Mouse (Mus musculus) ES-E14 (cell line): ENCODE data around the gene Itpk1. TPM values are rescaled to one million over a fixed set of nuclear protein-coding genes. Genes with fewer than 3 reads are reported as not detected.

Experiments
- DNase-seq: peaks from one replicate; pipeline ENCODE4 v3.0.0-alpha.2; 2013; ENCODE audit warnings: low read depth, low spot score
- H3K27ac ChIP-seq: 2 replicates; pipeline ENCODE4 v1.5.1; 2012; ENCODE audit warnings: low read depth, mild to moderate bottlenecking, low read length, moderate library complexity, mixed read lengths; ENCODE audit not compliant: poor library complexity, insufficient read depth, severe bottlenecking
- H3K36me3 ChIP-seq: 2 replicates; pipeline ENCODE4 v1.6.1; 2012; ENCODE audit warnings: mild to moderate bottlenecking, low read length, moderate library complexity, mixed read lengths; ENCODE audit not compliant: control insufficient read depth, poor library complexity, insufficient read depth, severe bottlenecking
- H3K4me1 ChIP-seq, 2 experiments: fragments of 150-350 bp in 1 of 2; sonication (generic) in 1 of 2; 2 replicates each; pipeline ENCODE4 v1.6.1; 2012; ENCODE audit warnings: low read length in 2 of 2, mild to moderate bottlenecking in 1 of 2, mixed read lengths in 1 of 2; ENCODE audit not compliant: control insufficient read depth in 2 of 2, insufficient read depth in 2 of 2, poor library complexity in 1 of 2
- H3K4me3 ChIP-seq, 2 experiments: fragments of 150-350 bp in 1 of 2; sonication (generic) in 1 of 2; 2 replicates each; pipeline ENCODE4 v1.5.1; 2012; ENCODE audit warnings: low read length in 2 of 2, low read depth in 1 of 2, mild to moderate bottlenecking in 1 of 2, mixed read lengths in 1 of 2; ENCODE audit not compliant: insufficient read depth in 1 of 2, poor library complexity in 1 of 2, severe bottlenecking in 1 of 2
- H3K9ac ChIP-seq: 2 replicates; pipeline ENCODE4 v1.6.1; 2012; ENCODE audit warnings: low read depth, mild to moderate bottlenecking, low read length, mixed read lengths; ENCODE audit not compliant: poor library complexity, insufficient read depth, severe bottlenecking
- H3K9me3 ChIP-seq: fragments of 150-350 bp; sonication (generic); 2 replicates; pipeline ENCODE4 v1.6.1; 2012; ENCODE audit warnings: low read depth, mild to moderate bottlenecking, low read length; ENCODE audit not compliant: control insufficient read depth, insufficient read depth
- CHD2 ChIP-seq: IDR thresholded peaks from 2 replicates; pipeline ENCODE4 v1.6.1; 2014; ENCODE audit warnings: mild to moderate bottlenecking, low read depth, low read length, inconsistent platforms
- HCFC1 ChIP-seq: IDR thresholded peaks from 2 replicates; pipeline ENCODE4 v1.6.1; 2012; ENCODE audit warnings: low read length, inconsistent platforms, borderline replicate concordance; ENCODE audit not compliant: insufficient read depth
- MAFK ChIP-seq: IDR thresholded peaks from 2 replicates; pipeline ENCODE4 v1.6.1; 2014; ENCODE audit warnings: mild to moderate bottlenecking, low read depth, low read length, inconsistent platforms; ENCODE audit not compliant: insufficient read depth
- ZC3H11A ChIP-seq: IDR thresholded peaks from 2 replicates; pipeline ENCODE4 v1.6.1; 2012; ENCODE audit warnings: low read depth, mild to moderate bottlenecking, inconsistent platforms, low read length, borderline replicate concordance
- ZNF384 ChIP-seq: IDR thresholded peaks from 2 replicates; pipeline ENCODE4 v1.6.1; 2012; ENCODE audit warnings: low read depth, low read length, inconsistent platforms
- in situ Hi-C, 2 experiments: fragments of 600-800 bp; cut with MboI; formaldehyde crosslinking; loops; one replicate each; pipeline ENCODE4 v1.15.1; 2025; ENCODE audit warnings: low sequenced_read_pairs in 2 of 2, inconsistent platforms in 1 of 2; ENCODE audit not compliant: unreplicated experiment in 2 of 2
- total RNA-seq: library from RNA; depleted of rRNA; stranded (reverse); fragments of 300-350 nt; gene quantifications from 2 replicates; pipeline ENCODE4 v1.2.3, GENCODE M21; 2012

Gene Itpk1
- total RNA-seq, 1 experiment = 33.1 TPM

DNA sequence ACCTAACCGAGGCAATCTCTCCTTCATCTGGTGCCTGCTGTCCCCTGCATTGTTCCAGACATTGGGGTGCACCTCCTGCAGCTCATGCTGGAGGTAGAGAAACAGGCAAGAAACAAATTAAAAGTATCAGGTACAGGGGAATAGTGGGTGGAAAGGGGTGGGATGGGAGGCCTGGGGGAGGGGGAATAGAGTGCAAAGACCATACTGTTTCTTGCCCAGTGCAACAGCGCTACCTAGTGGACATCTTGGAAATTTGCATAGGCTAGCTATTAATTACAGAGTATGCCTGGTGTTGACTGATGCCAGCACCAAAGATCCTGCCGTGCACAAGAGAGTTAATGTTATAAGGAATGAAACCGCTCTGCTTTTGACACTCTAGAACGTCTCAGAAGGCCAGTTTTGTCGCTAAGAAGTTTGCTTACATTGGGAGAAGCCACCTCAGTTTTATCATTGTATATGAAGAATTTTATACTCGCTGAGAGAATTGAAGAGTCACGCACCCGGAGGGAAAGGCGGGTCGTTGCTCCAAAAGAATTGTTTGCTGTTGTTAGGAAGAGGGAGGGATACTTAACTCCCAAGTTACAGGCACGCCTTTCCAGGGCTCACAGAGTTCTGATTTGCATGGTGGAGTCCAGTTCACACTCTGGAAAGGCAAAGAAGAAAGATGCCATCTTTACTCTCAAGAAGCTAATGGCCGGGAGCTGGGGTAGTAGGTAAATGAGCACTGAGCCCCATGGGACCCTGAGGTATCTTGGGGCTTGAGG, 15.0 kb upstream of the Itpk1 start:
- Histone ChIP-seq H3K4me1 (peaks cover 5 to 22% of the 10 kb centered on the region in 2 experiments; a peak in 3 of 4 replicates), H3K9me3 (no peaks in the 10 kb centered on the region), H3K4me3 (peak overlapping the region; percentile 37 to 49), H3K27ac (no peak overlapping the region; the same call in 1 of the 2 replicates), H3K36me3 (no peaks in the 10 kb centered on the region), H3K9ac (peak overlapping the region; percentile 55; the same call in 1 of the 2 replicates)
- DNase-seq = peak; percentile 90
- TF ChIP-seq ZC3H11A (peak; percentile 73), MAFK (peak; percentile 76), ZNF384 (no peak), CHD2 (no peak), HCFC1 (no peak)
- in situ Hi-C loops = loop anchor here in 1 of 2 experiments (10.0 kb wide), 1 partner anchor 215 kb away; no protein-coding TSS in a partner anchor

DNA sequence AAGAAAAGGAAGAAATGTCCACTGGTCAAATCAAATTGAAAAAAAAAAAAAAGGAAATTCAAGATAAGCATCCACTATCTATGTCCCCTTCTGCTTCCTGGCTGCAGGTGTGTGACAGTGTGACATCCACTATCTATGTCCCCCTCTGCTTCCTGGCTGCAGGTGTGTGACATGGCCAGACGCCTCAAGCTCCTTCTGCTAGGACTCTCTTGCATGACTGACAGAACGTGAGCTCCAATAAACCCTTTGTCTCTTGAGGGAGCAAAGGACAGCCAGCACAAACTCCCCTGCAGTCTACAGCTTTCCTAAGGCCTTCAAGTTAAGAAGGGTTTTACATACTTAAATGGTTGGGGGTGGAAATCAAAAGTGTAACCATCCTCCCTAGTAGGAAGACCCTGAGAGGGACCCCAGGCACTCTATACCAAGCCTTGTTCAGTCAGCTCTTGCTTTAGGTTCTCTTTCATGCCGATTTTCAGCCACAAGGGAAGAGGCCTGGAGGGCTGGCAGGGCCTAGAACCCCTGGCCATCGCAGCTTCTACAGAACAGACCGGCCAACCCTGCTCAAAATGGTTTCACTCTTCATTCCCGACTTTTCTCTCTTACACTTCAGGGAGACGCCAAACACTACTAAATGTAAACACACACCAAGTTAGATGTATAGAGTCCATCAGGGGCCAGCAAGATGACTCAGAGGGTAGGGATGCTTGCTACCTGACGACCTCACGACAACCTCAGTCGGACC, 10.1 kb upstream of the Itpk1 start:
- Histone ChIP-seq H3K4me1 (peaks cover 19 to 29% of the 10 kb centered on the region in 2 experiments), H3K36me3 (no peaks in the 10 kb centered on the region), H3K4me3 (no peak overlapping the region), H3K9me3 (no peaks in the 10 kb centered on the region), H3K27ac (peak overlapping the region; percentile 6; the same call in 1 of the 2 replicates), H3K9ac (no peak overlapping the region)
- DNase-seq = no peak
- in situ Hi-C loops = no loop called here
- TF ChIP-seq ZC3H11A (no peak), MAFK (no peak), CHD2 (no peak), ZNF384 (no peak), HCFC1 (no peak)

DNA sequence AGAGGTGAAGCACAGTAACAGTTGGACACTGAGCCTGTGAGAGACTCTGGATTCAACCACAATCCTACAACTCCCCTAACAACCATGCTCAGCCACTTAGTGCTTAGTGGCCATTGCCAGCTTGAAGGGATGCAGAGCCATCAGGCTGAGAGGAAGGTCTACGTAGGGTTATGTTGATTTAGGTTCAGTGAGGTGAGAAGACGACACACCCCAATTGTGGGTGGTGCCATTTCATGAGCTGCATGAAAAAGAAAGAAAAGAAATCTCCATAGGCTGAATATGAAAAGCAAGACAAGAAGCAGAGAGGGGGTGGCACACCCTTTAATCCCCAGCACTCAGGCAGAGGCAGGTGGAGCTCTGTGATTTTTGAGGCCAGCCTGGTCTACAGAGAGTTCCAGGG, 9.4 kb upstream of the Itpk1 start:
- Histone ChIP-seq H3K9me3 (no peaks in the 10 kb centered on the region), H3K9ac (peak overlapping the region; percentile 19; the same call in 1 of the 2 replicates), H3K27ac (no peak overlapping the region; the same call in 1 of the 2 replicates), H3K4me3 (no peak overlapping the region), H3K36me3 (no peaks in the 10 kb centered on the region), H3K4me1 (peaks cover 19 to 26% of the 10 kb centered on the region in 2 experiments)
- TF ChIP-seq CHD2 (no peak), HCFC1 (no peak), ZNF384 (no peak), MAFK (no peak)
- in situ Hi-C loops = no loop called here
- DNase-seq = no peak

DNA sequence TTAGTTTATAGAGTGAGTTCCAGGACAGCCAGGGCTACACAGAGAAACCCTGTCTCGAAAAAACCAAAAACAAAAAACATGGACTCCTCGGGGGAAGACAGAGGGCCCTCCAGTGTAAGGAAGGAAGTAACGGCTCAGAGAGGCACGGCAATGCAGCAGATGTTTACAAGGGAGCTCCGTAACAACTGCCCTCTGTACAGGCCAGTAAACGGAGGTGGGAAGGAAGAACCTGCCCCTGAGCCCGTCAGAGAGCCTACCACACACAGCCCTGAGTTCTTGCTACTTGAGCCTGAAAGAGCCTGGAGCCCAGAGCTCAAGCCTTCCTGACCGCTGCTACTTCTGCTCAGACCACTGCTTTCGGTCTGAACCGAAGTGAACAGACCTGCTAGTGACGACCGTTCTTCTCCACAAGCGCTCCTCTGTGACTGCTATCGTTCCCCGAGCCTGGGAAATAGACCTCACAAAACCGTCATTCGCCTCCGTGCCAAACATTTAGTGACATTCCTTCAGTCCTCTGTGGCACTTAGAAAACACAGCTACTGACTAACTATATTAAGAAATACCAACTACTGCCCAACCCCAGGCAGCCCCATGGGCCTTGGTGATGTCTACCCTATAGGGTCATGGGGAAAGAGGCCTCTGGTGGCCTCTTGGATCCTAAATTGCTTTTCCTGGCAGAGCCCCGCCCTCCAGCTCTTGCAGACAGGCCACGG, 8.6 kb upstream of the Itpk1 start:
- H3K4me1 ChIP-seq = peaks cover 19 to 26% of the 10 kb centered on the region in 2 experiments
- in situ Hi-C loops = no loop called here
- H3K4me3 ChIP-seq = peak overlapping the region in 1 of 2 experiments; percentile 16; a peak in 1 of 4 replicates
- TF ChIP-seq HCFC1 (no peak), CHD2 (no peak), ZC3H11A (no peak), MAFK (no peak), ZNF384 (no peak)
- DNase-seq = no peak
- H3K9ac ChIP-seq = peak overlapping the region; percentile 19; the same call in 1 of the 2 replicates
- no peaks in the 10 kb centered on the region for H3K9me3 ChIP-seq
- H3K36me3 ChIP-seq = no peaks in the 10 kb centered on the region
- H3K27ac ChIP-seq = no peak overlapping the region; the same call in 1 of the 2 replicates
